Mouse (Mus musculus): ENCODE results near the gene Atf7ip.

Atf7ip gene

DNA sequence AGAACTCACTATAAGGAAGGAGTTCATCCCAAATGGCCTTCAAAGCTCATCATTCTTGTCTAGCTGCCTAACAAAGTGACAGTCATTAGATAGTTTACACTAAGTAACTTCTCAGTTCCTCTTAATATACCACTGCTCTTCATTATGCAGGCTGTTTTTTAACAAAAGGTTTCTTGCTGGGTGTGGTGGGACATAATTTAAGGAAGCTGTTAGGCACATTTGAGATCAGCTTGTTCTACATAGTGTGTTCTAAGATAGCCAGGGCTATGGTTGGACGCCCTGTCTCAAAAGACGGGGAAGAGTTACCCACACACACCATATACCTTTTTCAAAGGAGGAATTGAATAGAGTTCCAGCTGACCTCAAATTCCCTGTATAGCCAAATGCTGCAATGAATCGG, 21.9 kb upstream of the Atf7ip start:
- in situ Hi-C loops (cut with MboI, MseI) = no loop called here

DNA sequence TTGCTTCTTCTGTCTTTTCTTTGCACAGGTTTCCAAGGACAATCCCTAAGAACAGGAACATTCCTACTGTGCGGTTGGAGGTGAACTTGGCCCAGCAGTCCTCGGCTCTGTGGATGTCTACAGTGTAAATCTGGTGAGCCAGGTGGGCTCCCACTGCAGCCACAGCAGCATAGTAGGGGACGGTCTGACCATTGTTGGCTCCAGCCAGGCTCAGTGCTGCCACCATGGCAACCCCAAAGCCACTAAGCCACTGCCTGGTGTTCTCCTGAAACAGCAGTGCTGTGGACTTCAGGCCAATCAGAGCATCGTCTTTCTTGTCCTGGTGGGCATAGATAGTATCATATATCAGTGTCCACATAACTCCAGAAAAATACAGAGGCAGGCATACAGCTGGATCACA, 19.8 kb upstream of the Atf7ip start:
- in situ Hi-C loops (cut with MboI, MseI) = no loop called here

DNA sequence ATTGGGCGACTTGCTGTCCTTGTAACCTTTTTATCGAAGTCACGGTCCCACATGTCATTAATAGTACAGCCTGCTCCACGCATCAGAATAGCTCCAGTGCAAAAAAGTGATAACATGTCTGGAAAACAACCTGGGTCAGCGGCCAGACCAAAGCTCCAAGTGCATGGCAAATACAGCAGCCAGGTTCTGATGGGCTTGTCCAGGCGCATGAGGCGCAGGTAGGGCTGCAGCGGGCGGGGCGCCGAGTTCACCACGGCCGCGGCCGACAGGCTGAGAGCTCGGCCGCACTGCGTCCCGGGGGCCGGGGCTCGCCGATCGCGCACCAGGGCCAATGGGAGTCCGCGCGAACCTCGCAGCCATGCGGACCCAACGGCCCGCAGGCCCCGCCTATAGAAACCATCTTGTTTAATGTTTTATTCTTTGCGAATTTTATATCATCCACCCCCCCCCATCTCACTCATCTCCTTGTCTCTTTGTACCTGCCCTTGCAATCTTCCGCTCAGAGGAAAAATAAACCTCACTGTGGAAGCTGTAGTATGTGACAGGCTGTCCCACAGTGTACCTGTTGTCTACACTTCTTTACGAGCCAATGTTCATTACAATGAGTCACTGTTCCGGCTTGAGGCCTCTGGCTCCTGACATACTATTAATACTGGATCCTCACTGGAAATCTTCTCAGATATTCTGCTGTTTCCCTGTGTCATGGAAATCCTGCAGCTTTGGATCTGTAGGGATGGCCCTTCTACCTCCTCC, 19.0 kb upstream of the Atf7ip start:
- in situ Hi-C loops (cut with MboI, MseI) = no loop called here

DNA sequence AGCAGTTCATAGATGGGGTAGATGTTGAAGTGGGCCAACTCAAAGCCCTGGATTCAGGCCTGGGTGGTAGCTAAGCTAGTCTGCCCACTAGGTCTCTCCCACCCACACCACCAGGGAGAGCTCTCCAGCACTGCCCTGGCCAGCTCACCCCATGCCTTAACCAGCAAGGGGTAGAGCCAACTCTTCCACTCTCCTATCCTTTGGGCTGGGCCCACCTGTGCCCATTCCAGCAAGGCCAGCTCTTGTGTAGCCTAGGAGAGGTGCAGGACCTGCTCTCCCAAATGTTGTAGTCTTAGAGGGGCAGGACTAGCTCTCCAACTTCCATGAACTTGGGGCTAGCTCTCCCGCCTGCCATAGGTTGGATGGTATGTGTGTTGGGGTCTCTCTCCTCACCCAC, 18.4 kb upstream of the Atf7ip start:
- in situ Hi-C loops (cut with MboI, MseI) = no loop called here

DNA sequence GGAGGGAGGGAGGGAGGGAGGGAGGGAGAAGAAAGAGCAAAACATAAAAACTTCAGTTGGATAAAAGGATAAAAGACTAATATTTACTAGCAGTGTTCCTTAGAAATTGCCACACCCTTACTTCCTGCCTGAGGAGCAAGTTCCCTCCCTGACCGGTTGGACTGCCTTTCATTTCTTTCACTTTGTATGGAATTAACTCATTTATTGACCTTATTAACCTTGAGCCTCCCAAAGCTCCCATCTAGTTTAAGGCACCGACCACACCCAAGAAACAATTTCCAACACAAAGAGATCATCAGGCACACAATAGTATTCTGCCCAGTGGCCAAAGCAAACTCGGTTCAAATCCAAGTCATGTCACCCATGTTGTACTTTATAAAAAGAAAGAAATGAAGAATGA, 16.1 kb upstream of the Atf7ip start:
- in situ Hi-C loops (cut with MboI, MseI) = no loop called here

DNA sequence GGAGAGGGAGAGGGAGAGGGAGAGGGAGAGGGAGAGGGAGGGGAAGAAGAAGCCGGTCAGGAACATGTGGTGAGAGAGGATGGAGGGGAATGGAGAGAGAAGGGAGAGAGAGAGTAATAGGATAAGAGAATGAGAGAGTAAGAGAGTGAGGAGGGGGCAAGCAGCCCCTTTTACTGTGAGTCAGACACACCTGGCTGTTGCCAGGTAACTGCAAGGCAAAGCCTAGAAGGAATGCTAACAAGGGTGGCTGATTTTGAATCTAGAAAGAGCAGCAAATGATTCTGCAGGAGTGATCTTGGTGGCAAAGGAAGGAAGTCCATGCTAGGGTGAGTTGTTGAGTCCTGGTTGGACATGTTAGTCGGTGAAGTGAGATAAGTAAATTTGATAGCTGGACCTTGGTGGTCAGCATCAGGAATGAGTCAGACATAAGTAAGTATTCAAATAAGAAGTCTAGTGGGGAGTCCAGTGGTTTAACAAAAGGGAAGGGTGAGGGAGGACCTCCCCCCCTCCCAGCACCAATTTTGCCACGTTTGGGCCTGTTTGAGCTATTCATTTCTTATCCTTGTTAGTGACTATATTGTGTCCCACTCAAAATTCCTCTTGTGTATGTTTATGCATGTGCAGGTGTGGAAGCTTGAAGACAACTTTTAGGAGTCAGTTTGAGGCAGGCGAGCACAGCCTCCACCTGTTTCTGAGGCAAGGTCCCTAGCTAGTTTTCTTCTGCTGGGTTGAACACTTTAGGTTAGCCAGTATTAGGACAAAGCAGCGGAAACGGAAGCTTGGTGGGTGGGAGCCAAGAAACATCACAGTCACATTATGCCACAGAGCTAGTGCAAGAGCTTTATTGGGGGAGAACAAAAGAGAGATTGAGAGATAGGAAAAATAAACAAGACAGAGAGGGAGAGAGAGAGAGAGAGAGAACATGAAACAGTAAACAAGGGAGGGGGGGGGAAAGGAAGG, 15.2 kb upstream of the Atf7ip start:
- in situ Hi-C loops (cut with MboI, MseI) = no loop called here

DNA sequence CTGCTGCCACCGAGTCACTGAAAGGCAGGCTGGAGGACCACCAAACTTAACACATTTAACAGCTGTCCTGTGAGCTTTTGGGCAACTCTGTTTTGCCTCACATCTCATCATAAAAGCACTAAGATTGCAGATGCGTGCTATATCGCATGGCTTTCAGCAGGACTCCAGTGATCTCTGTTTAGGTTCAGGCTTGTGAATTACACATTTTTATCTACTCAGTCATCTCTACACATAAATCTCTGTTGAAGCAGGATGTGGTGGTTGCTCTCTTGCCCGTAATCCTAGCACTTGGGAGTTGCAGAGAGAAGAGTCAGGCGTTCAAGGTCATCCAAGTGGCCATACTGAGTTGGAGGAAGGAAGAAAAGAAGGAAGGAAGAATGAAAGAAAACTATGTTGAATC, 14.3 kb upstream of the Atf7ip start:
- in situ Hi-C loops (cut with MboI, MseI) = no loop called here

DNA sequence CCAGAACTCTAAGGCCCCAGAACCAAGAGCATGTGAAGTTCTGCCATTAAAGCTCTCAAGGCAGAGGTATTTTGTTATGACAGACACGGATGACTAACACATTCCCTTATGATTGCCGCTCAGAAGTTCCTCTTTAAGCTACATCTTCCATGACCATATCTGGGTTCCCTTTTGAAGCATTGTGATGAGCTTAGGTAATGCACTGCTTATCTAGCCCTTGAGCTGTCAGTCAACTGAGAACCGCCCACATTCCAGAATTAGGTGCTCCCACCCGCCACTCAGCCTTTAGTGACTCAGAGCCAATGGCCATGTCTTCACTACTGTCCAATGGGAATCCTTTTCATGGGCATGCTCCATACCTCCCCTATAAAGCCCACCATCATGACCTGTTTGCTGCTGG, 13.7 kb upstream of the Atf7ip start:
- in situ Hi-C loops (cut with MboI, MseI) = no loop called here

DNA sequence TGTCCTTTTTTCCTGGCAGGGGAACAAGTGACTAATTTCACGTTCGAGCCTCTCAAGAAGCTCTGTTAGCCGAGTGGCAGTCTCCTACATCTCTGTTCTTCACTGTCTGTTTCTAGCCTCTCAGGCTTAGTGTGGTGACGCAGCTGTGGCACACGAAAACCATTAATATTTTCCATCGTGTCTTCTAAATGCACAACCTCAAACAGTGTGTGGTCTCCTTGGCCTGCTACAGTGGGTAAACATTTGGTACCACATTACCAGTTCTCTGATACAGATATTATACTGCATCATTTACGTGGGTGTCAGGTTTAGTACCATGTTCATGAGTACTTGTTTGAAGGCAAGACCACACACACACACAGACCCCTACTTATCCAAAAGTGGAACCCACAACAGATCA, 12.5 kb upstream of the Atf7ip start:
- in situ Hi-C loops (cut with MboI, MseI) = no loop called here

DNA sequence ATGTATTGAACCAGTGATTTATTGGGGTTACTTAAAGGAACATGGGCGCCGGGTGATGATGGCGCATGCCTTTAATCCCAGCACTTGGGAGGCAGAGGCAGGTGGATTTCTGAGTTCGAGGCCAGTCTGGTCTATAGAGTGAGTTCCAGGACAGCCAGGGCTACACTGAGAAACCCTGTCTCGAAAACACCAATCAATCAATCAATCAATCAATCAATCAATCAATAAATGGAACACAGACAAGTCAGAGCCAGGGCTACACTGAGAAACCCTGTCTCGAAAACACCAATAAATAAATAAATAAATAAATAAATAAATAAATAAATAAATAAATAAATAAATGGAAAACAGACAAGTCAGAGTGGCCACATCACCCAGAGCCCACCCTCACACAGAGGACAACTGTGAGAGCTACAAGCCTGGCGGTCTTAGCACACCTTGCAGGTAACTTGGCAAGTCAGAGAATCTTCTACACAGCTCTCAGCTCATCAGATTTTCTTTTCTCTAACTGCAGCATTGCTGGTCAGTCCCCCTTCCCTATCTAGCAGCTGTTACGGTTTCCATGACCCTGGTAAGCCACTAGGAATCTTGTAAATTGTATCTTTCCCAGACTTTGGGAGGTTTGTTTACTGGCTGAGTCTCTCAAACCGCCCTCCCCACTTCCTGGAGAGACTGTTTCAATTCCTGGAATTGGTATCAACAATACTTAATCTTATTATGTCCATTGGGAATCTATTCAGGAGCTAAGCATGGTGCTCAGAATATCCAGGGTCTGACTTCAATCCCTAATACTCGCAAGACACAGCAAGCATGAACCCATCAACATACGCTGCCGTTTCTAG, 11.8 kb upstream of the Atf7ip start:
- in situ Hi-C loops (cut with MboI, MseI) = no loop called here

DNA sequence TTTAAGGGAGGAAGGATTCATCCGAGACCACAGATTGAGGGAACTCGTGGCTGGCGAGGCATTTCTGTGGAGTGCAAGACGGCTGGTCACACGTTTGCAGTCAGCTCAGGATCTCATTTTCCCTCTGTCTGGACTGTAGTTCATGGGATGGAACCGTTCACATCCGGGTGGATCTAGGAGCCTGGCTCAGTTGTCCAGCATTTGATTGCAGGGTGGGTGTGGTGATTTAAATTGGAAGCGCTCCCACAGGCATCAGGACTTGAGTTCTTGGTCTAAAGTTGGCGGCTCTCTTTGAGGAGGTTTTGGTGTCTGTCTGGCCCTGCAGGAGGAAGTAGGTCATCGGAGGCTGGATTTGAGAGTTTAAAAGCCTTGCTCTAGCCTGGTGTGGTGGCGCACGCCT, 10.9 kb upstream of the Atf7ip start:
- in situ Hi-C loops (cut with MboI, MseI) = no loop called here

DNA sequence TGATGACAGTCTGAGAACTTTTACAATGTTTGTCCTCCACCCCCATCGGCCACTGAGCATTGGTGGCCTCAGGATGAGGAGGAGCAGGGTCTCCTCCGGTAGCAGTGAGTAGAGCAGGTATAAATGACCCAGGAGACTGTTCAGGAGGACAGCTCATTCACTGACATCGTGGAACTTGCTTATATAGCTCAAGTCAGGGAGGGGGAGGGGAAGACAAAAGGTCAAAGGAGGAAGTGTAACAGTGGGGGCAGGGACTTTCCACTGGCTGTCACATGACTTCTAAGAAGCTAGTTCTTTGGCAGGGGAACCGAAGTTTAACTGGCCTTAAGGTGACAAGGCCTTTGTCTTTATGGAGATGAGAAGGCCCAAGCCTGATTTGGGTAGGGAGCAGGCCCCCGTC, 8.2 kb upstream of the Atf7ip start:
- in situ Hi-C loops (cut with MboI, MseI) = no loop called here

DNA sequence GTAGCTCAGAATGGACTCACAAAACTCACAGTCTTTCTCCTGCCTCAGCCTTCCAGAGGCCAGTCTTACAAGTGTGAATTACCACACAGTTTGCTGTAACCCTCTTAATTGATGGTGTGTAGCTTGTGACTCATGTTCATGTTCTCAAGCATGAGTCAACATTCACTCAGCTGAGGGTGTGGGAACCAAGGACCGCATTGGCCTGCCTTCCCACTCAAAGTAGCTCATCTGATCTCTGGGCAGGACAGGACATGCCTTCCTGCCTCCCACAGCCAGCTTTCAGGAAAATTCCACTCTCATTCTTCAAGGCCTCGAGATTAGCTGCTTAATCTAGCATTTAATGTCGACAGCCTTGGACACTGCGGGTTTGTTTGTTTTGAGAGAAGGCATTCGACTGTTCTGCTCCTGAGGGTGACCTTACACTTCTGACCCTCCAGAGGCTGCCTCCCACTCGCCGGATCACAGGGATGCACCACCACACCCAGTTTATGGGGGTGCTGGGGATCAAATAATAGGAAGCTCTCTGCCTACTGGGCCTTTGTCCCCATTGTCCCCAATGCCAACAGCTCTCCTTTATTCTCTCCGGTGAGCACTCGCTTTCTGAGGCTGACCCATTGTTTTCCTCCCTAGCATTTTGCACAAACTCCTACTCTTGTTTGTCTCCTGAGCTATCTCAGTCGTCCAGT, 6.5 kb upstream of the Atf7ip start:
- in situ Hi-C loops (cut with MboI, MseI) = no loop called here

DNA sequence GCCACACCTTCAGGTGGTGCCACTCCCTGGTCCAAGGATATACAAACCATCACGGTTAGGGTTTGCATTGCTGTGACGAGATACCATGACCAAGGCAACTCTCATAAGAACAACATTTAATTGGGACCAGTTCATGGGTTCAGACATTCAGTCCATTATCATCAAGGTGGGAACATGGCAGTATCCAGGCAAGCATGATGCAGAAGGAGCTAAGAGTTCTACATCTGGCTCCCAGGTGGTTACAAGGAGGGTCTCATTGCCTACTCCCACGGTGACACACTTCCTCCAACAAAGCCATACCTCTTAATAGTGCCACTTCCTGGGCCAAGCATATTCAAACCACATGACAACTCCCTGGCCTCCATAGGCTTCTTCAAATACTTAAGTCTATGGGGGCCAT, 2.7 kb downstream of the Atf7ip start:
- in situ Hi-C loops (cut with MboI, MseI) = no loop called here

DNA sequence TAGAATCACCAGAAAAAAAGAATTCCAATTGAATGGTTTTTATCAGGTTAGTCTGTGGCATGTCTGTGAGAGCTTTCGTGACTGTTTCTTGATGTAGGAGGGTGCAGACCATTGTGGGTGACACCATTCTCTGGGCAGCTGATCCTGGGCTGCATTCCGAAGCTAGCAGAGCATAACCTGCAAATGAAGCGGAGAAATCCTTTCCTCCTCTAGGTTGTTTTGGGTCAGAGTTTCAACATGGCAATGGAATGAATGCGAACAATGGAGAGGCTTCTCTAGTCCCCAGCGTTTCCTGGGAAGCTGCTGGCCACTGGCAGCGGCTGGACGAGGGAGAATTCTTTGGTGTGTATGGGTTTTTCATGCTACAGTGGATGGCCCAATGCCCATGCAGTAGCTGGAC, 5.0 kb downstream of the Atf7ip start:
- in situ Hi-C loops (cut with MboI, MseI) = no loop called here

DNA sequence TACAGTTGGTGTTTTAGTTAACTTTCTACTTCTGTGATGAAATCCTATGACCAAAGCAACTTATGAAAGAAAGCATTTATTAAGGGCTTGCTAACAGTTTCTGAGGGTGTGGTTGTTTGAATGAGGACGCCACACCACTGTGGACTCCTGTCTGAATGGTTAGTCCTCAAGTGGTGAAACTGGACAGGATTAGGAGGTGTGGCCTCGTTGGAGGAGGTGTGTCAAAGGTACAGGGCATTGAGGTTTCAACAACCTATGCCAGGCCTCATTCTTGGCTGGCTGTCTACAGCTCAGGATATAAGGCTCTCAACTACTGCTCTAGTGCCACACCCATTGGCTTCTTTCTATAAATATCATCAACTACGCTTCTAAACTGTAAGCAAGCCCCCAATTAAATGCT, 6.4 kb downstream of the Atf7ip start:
- in situ Hi-C loops (cut with MboI, MseI) = no loop called here

DNA sequence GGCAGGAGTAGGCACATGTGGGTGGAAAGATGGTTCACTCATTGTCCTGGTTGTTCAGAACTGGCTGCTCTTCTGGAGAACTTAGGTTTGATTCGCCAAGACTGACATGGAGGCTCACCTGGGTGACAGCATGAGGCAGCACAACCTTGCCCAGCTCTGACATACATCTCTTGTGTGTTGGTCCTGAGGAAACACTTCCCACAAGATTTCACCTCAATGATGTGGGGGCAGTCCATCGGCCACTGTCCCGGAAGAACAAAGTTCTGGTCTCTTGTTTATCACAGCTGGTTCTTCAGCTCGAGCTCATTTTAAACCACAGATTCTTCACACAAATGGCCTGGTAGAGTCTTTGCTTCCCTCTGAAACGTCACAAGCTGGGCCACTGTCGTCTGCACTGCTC, 10.7 kb downstream of the Atf7ip start:
- in situ Hi-C loops (cut with MboI, MseI) = loop anchor here (5.0 kb wide), 2 partner anchors 36 to 39 kb away; no protein-coding TSS in a partner anchor

DNA sequence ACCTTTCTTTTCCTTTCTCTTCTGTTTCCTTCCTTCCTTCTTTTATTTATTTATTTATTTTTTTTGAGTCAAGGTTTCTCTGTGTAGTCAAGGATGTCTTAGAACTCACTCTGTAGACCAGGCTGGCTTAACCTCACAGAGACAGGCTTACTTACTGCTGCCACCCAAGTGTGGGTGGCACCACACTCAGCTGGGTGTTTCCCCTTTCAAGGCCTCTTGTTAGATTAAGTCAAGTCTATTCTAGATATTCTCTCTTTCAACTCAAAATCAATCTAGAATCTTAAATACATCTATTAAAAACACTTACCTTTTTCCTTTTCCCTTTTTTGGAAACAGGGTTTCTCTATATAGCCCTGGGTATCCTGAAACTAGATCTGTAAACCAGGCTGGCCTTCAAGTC, 11.3 kb downstream of the Atf7ip start:
- in situ Hi-C loops (cut with MboI, MseI) = loop anchor here (5.0 kb wide), 2 partner anchors 35 to 40 kb away; no protein-coding TSS in a partner anchor

DNA sequence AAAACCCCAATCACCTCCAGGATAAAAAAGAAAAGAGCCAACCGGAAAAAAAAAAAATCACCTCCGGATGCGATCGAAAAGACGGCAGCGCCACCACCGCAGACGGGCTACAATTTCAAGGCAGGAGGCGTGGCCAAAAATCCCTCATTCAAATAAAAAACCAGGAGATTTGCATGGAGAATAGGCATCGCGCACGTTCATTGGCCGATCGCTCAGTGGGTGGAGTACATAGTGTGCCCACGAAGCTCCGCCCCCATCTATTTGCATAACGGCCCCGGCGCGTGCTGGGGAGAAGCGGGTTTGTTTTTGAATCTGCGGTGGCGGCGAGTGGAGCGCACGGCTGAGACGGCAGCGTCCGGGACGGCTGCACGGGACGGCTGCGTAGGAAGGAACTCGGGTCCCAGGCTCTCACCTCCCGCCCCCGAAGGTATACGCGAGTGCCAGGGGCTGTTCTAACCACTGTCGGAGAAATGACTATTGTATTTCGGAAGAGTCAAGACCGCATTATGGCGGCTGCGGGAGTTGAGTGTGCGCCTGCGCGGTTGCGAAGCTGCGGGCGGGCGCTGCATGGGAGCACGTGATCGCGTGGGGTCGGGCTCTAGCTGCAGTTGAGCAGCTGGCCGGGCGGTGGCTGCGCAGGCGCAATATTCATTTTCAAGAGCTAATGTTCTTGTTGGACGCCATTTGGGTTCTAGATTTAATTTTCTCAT, 12.7 kb downstream of the Atf7ip start:
- in situ Hi-C loops (cut with MboI, MseI) = loop anchor here (5.0 kb wide), 2 partner anchors 34 to 41 kb away; no protein-coding TSS in a partner anchor

DNA sequence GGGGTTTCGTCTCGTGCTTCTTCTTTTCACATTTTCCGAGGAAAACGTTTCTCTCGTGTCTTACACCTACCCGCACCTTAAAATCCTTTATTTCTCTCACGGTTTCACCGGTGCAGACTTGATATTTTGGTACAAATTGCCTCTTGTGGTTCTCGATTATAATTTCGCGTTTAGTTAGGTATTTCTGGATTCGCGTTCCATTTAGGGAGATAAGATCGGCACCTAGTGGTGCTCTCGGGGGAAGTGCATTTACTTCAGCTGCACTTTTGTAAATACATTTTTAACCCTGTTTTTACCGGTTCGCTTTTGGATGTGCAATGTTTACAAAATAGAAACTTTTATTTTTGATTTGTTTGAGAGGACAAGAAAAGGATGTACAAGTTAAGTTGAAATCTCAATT, 13.3 kb downstream of the Atf7ip start:
- in situ Hi-C loops (cut with MboI, MseI) = loop anchor here (5.0 kb wide), 2 partner anchors 33 to 42 kb away; no protein-coding TSS in a partner anchor

DNA sequence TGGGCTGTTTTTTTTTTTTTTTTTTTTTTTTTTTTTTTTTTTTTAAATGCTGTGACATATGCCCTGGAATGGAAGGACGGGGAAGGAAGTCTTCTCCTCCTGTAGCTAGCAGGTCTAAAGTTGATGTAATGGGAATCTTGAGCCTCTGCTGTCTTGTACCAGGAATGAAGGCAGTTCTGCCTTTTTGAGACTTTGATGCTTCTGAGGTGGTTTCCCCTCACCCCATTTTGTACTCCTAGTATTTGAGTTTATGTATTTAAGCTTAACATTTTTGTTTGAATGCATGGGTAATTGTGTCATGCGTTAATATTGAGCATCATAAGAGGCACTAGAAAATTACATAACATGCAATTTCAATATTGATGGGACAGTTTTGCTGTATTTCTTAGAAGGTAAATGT, 14.4 kb downstream of the Atf7ip start:
- in situ Hi-C loops (cut with MboI, MseI) = no loop called here
